Mouse (Mus musculus) left cerebral cortex, postnatal 14 days (tissue): ENCODE results near the gene Miip. TPM values are rescaled to one million over a fixed set of nuclear protein-coding genes. Genes with fewer than 3 reads are reported as not detected.
A peak's percentile ranks its signal among the peaks of the same experiment; 100 is the strongest.
"Not testable (repeated sequence)": the region's sequence is repeated elsewhere in the genome, so short reads cannot be mapped to it uniquely, and the experiment has no call there.

ENCODE experiments used
- DNase-seq, 2 experiments: peaks; one replicate each; pipeline ENCODE4 v3.0.0; 2021 to 2022; ENCODE audit warnings: low spot score in 2 of 2, mixed read lengths in 1 of 2
- intact Hi-C: fragments of 180-260 bp; cut with DNase I; formaldehyde crosslinking; loops from one replicate; pipeline ENCODE4 v1.15.1; 2025
- total RNA-seq, 2 experiments: library from RNA; stranded (reverse); gene quantifications; 2 replicates each; pipeline ENCODE4 v1.2.3; 2021

Miip gene
- total RNA-seq, 2 experiments from 2014 or later = 17.5 to 19.7 TPM

DNA sequence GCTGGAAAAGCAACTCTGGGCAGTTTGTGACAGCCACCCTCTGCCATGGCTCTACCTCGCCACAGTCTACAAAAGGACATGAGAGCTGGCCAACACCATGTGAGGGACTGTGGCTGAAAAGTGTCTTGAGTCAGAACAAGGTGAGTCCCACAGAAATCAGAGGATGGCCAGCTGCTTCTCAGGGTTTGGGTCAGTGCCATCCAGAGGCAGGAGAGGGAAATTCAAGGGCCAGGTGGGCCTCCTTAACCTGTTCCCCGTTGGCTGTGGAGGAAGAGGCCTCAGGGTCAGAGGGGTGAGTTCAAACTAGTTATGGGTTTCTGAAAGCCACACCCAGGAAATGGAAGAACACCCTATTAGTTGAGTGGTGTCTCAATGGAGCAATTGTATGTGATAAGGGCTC is 10.8 kb upstream of the Miip start:
- no peak for DNase-seq
- intact Hi-C loops = no loop called here

DNA sequence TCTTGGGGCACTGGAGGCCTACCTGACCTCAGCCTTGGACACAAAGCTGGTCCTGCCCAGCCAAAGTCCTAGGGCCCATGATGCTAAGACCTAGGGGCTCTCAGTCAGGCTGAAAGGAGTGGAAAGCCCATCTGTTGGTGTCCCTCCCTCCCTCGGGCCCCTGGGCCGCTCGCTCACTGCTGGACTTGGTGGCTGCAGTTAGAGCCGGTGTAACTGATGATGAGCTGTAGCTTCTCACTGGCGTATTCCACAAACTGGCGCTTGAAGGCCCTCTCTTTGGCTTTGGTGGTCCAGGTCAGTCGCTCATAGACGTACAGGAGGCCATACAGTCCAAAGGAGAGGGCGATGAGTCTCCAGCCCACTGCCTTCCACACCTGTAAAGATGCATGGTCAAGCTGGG is 9.9 kb upstream of the Miip start:
- intact Hi-C loops = no loop called here
- no peak for DNase-seq

DNA sequence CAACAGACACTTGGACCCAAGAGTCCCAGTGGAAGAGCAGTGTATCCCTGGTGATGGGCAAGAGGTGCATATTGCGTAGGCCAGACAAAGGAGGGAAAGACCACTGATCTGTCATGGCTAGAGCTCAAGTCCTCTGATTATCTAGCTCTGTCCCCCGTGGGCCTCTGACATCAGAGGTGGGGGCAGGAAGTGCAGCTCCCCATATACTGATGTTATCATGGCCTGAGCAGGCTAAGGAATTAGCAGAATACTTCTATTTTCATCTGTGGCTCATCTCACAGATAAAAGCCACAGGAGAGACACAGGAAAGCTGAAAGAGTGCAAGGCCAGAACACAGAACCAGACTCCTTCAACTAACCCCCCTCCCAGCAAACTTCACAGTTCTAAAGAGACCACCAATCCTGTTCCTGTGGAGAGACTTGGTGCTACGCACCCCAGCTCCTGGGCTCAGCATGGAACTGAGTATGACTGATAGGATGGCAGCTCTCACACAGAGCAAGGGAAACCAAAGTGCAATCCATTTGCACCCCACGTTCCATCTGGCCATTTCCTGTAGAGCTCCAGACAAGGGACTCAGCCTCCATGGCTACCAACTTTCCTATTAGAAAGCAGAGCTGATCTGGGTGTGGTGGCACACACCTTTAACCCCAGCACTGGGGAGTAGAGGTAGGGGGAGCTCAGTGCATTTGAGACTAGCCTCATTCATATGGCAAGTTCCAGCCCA is 7.4 kb upstream of the Miip start:
- no peak for DNase-seq
- intact Hi-C loops = no loop called here

DNA sequence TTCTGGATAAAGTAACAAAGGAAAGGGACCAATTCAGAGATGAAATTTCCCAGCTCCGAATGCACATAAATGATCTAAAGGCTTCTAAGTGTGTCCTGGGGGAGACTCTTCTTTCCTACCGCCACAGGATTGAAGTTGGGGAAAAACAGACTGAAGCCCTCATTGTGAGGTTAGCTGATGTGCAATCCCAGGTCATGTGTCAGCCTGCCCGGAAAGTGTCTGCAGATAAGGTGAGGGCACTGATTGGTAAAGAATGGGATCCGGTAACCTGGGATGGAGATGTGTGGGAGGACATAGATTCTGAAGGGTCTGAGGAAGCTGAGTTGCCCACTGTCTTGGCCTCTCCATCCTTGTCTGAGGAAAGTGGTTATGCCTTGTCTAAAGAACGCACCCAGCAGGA is 622 bp upstream of the Miip start:
- intact Hi-C loops = no loop called here
- DNase-seq = no peak

DNA sequence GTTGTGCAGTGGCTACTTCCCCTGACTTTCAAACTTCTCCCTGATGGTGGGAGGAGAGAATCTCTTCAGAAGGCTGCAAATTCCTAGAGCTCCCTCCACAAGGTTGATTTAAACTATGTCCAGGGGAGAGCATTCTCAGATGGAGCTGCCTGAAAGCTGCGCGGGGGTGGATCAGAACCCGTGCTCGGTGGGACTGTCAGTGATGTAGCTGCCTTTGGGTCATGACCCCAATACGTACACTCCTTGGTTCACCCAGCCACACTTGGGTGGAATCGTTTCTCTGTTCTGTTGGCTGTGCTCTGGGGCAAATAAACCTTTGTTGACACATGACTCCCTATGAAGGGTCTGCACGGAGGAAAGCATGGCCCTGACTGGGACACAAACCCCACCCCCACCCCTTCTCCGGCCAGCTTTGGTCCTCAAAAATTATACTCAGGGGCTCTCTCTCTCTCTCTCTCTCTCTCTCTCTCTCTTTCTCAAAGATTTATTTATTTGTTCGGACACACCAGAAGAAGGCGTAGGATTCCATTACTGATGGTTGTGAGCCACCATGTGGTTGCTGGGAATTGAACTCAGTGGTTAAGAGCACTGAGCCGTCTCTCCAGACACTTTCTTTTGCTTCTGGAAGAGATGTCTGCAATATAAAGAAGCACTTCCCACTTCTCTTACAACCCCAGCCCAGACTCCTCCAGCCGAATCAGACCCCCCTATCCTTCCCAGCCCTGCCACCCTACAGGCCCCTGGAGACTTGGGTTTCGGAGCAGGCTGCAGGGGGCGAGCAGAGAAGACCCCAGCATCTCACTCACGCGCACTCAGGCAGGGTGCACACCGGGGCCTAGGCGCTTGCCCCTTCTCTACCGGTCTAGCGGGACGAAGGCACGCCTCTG is 810 bp downstream of the Miip start:
- DNase-seq = peak in 1 of 2 experiments; percentile 41
- intact Hi-C loops = no loop called here

DNA sequence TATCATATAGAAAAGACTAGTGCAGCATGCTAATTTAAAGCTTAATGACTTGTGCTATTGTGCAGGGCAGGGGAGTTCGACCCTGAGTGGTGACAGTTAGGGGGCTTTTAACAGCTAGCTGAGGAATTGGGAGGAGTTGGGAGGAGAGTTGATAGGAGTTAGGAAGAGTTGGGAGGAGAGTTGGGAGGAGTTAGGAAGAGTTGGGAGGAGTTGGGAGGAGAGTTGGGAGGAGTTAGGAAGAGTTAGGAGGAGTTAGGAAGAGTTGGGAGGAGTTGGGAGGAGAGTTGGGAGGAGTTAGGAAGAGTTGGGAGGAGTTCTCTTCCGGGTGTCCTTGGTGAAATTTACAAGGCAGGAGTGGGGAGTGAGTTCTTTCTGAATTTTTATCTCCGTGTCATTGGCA is 1.8 kb downstream of the Miip start:
- intact Hi-C loops, DNase-seq: not testable (repeated sequence)

DNA sequence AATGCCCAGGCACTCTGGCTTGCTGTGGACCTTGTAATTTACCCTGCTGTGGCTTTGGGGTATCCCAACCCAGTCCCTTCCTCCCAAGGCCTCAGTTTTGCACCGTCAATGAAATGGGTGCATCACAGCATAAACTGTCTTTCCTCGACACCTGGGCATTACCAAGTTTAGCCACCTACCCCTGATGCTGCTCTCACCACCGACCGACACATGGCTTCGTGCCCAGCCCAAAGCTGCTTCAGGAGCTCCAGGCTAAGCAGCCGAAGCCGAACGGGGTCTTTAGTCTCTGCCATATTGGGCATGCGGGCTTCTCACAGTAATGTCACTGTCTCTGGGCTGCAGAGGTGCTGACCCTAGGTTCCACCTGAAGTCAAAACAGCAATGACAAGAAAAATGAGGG is 2.6 kb downstream of the Miip start:
- intact Hi-C loops = no loop called here
- no peak for DNase-seq

DNA sequence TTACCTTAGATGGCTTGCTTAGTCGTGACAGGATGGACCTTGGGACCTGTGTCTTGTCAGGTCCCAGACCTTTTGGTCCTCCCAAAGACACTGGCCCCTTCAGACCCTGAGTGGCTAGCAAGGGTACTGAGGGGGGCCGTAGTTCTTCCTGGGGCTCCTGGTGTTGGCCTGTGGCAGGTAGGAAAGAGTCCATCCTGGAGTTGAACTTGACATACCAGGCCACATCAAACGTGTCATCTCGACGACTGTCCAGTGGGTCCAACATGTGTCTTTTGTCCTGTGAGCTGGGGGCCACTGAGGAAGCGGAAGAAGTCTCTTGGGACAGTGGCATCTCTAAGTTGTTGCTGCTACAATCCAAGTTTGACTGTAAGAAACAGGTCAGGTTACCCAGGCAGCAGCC is 3.0 kb downstream of the Miip start:
- intact Hi-C loops = no loop called here
- DNase-seq = no peak

DNA sequence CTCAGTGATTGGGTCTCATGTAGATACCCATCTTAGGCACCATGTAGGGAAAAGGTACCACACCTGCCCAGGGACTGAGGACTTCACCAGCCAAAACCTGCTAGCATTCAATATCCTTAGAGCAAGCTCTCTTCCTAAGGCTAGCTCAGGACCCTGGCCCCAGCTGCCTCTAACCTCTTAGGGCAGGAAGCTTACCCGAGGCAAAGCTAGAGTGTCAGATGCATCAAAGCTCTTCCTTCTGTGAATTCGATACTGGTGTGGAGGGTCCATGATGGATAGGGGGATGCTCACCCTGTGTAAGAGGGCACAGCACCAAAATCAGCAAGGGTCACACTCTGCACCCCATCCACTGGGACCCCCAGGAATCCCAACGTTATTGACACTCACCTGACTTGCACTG is 6.6 kb downstream of the Miip start:
- DNase-seq = no peak
- intact Hi-C loops = no loop called here

DNA sequence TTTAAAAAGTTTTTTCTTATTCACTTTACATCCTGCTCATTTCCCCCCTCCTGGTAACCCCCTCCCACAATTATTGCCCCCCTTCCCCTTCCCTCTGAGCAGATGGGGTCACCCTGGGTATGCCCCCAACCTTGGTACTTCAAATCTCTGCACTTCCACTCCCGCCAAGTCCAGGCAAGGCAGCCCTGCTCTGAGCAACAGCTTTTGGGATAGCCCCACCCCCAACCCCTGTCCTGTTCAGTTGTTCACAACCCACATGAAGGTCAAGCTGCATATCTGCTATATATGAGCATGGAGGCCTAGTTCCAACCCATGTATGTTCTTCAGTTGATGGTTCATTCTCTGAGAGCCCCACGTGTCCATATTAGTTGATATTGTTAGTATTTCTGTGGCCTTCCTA is 17.8 kb downstream of the Miip start:
- intact Hi-C loops = no loop called here
- no peak for DNase-seq

DNA sequence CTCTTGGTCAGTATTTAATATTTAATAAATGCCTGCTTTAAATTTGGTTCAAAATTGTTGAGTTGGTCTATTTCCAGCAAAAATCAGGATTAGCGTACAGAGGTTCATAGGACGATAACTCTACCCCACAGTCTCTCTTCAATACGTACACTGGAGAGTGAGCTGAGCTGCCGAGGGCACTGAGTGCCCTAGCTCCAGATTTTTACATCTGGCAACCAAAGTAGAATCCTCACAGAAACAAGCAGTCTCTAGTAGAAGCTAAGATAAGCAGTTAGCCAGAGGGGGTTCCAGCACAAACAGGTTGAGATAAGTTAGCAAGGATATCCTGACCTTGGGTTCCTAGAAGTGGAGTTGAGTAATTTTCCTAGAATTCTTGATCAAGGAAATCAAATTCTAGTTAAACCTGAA is 20.0 kb downstream of the Miip start:
- intact Hi-C loops = no loop called here
- no peak for DNase-seq

DNA sequence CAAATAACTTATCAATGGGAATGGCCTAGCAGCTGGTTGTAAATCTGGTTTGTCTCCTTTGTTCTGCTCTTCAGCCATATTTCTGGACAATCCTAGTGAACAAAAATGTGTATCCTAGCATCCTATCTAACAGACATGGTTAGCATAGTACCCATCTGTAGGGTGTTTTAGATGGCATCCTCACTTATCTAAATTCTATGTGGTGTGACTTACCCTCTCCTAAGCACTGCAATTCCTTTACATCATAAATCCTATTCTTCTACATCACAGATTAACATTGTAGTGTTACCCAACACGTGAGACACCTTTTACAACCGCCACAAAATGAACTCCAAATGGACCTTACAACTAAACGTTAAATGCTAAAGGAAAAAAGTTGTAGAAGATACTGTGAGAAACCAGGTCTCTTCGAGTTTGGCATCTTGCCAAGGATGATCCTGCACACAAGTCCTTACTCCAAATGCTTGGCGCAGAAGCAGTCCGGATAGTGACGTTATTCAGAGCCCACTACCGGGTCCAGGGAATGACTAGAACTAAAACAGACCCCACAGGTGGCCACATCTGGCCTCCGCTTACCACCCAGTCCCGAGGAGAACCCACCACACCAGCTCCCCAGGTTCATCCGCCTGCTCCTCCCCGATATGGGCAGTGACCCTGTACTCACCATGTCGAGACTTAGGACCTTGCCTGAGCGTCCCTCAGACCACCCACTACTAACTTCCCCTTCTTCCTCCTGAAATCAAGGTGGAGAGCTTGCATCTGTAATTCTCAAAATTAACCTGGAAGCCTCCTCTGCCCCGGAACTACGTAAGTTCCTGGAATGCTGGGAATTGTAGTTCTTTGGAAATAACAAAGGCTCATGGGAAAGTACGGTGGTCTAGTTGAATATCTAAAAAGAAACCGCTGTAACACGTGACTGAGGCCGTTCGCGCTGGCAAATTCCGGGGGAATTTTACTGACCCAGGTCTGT is 20.7 kb downstream of the Miip start, which contains the start of gene Zfp933:
TSS of gene Zfp933 (minus strand) at position 753 of the 970 bp plus-strand sequence.
- intact Hi-C loops = no loop called here
- DNase-seq = peak; percentile 81 to 92

DNA sequence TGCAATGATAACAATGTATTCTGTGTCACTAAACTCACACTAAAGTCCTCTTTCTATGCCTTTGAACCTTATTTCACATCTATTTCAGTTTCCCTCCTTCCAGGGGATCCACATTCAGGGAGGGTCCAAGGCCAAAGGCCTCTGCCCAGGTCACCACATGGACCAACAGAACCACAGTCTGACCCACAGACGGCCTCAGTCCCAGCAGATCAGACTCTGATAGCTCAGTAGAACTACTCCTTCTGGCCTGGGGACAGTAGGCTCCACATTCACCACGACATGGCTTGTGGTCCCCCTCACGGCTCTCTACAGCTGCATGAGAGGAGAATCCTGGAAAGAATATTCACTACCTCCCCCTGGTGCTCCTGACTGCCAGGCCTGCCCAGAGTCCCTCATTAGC is 25.7 kb downstream of the Miip start:
- DNase-seq = no peak
- intact Hi-C loops = no loop called here

DNA sequence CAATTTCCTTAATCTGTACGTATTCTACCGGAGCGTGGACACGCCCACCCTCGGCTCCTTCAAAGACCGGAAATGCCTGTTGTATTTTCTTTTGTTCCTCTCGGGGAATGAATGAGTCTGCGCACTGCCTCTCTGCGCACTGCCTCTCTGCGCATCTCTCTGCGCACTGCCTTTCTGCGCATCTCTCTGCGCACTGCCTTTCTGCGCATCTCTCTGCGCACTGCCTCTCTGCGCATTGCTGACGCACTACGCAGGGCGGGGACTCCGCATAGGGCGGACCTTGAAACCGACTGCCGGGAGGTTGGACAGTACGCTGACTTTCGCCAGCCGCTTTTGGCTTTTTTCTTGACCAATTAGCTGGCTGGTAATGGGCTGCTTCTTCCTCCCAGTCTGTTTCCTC is 29.3 kb downstream of the Miip start:
- DNase-seq, intact Hi-C loops: not testable (repeated sequence)

DNA sequence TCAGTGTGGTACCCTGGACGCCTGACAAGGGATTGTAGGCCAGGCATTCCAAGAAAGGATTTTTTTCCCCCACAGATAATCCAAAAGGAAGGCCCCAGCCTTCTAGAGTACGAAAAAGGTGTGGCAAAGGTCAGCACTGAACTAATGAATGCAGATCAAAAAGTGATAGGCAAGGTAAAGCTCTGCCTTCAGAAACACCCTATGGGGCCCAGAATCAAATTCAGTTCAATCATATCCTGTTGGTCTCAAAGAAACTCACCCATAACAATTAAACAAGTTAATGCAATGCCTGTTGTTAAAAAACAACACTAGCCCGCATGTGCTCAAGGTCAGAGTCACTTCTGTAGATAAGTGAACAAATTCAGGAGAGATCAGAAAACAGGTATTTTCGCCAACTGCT is 44.2 kb downstream of the Miip start:
- intact Hi-C loops = no loop called here
- no peak for DNase-seq

DNA sequence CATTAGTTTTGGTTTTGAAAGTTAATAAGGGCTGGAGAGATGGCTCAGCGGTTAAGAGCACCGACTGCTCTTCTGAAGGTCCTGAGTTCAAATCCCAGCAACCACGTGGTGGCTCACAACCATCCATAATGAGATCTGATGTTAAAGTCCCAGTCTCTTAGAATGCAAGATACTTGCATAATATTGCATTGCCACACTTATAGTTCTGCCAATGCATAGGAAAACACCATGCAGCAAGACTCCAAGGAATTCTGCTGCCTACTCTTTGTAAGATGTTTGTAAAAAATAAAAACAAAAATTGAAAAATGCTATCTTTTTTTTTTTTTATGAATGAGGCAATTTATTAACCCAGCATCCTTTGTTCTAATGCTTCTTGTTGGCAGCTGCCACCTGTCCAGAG is 47.2 kb downstream of the Miip start:
- intact Hi-C loops, DNase-seq: not testable (repeated sequence)

DNA sequence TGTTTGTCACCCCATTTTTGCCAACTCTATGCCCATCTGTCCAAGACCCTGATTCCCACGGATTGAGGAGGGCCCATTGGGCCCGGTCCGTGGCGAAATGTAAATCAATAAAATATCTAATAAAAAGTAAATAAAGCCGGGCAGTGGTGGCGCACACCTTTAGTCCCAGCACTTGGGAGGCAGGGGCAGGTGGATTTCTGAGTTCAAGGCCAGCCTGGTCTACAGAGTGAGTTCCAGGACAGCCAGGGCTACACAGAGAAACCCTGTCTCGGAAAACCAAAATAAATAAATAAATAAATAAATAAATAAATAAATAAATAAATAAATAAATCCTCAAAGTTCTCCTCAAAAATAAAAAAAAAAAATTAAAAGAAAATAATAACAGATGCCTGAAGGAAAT is 49.0 kb downstream of the Miip start:
- DNase-seq, intact Hi-C loops: not testable (repeated sequence)

DNA sequence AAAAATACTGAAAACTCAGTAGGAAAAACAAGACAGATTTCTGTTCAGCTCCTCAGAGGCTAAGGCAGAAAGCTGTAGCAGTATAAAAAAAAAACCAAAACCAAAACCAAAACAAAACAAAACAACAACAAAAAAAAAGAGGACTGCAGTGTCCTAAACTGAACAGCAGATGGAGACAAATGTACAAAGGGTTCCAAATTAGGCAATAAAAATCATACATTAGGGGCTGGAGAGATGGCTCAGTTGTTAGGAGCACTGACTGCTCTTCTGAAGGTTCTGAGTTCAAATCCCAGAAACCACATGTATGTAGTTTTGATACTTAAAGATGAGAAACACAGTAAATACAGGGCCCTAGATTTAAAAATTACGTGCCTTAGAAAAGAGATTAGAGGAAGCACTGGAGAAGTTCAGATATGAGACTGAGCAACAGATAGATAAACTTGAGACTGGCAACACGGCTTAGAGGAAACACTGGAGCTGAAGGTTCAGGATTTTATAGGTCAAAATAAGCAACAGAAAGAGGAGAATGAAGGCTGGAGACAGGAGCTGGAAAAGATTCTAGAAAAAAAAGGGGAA is 53.9 kb downstream of the Miip start:
- intact Hi-C loops = no loop called here
- DNase-seq = no peak

DNA sequence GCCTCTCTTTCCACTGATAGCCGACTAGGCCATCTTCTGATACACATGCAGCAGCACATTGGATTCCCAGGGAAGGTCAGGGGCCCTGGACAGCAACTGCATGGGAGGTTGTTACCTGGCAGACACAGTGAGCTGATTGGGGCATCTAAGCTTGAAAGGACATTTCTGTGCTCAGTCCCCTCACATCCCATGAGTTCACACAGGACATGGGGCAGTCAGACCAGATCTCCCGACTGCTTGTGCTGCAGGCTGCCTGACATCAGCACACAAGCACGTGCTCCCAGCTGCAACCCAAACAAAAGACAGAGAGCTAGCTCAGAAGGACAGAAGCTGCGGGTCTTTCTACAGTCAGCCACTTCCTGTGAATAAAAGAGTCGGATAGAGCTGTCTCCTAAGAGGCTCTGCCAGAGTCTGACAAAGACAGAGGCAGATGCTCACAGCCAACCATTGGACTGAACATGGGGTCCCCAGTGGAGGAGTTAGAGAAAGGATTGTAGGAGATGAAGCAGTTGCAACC is 55.3 kb downstream of the Miip start:
- no peak for DNase-seq
- intact Hi-C loops = no loop called here
